Mouse (Mus musculus): ENCODE measurements around the gene Apaf1. TPM values are rescaled to one million over a fixed set of nuclear protein-coding genes. Genes with fewer than 3 reads are reported as not detected.

Apaf1 gene
- polyA plus RNA-seq, 1 experiment: 53.9 TPM

- H3K4me3 ChIP-seq (ENCODE audit: insufficient read depth, low read length): no peak overlapping the region
- TF ChIP-seq POLR2A (IDR thresholded peaks at IDR 0.05; ENCODE audit: low read depth, low read length): no peak
- no peak for TF ChIP-seq CTCF (IDR thresholded peaks at IDR 0.05; ENCODE audit: borderline replicate concordance, insufficient read depth, low read length)
These were observed 10.2 kb upstream of the Apaf1 start for GRCm38 (mm10) chr10:91092812-91093211.

GRCm38 (mm10) chr10:91083393-91083927 is 890 bp upstream of the Apaf1 start:
- H3K27ac ChIP-seq (ENCODE audit: insufficient read depth, low read length): peak overlapping the region; percentile 57; the same call in 1 of the 2 replicates
- H3K4me1 ChIP-seq (ENCODE audit: control insufficient read depth, insufficient read depth, low read length): no peaks in the 10 kb centered on the region
- no peak for TF ChIP-seq CTCF (IDR thresholded peaks at IDR 0.05; ENCODE audit: borderline replicate concordance, insufficient read depth, low read length)
- no peak; the same call in none of the 2 replicates for TF ChIP-seq POLR2A (IDR thresholded peaks at IDR 0.05; ENCODE audit: low read depth, low read length)
- peak overlapping the region; percentile 85 for H3K4me3 ChIP-seq (ENCODE audit: insufficient read depth, low read length)

More at GRCm38 (mm10) chr10:91092812-91093211, 10.2 kb upstream of the Apaf1 start:
- Histone ChIP-seq H3K27ac (ENCODE audit: insufficient read depth, low read length) (no peak overlapping the region), H3K4me1 (ENCODE audit: control insufficient read depth, insufficient read depth, low read length) (peaks cover 9% of the 10 kb centered on the region; the same call in 1 of the 2 replicates)

- peak overlapping the region; percentile 95 for H3K4me3 ChIP-seq (ENCODE audit: insufficient read depth, low read length)
- H3K4me1 ChIP-seq (ENCODE audit: control insufficient read depth, insufficient read depth, low read length): peaks cover 2% of the 10 kb centered on the region; the same call in 1 of the 2 replicates
- TF ChIP-seq CTCF (IDR thresholded peaks at IDR 0.05; ENCODE audit: borderline replicate concordance, insufficient read depth, low read length): no peak
- no peak for TF ChIP-seq POLR2A (IDR thresholded peaks at IDR 0.05; ENCODE audit: low read depth, low read length)
- H3K27ac ChIP-seq (ENCODE audit: insufficient read depth, low read length): peak overlapping the region; percentile 70
These were observed 537 bp downstream of the Apaf1 start for GRCm38 (mm10) chr10:91081959-91082507.

GRCm38 (mm10) chr10:91080540-91080939 is 2.0 kb downstream of the Apaf1 start:
- Histone ChIP-seq H3K27ac (ENCODE audit: insufficient read depth, low read length) (no peak overlapping the region), H3K4me1 (ENCODE audit: control insufficient read depth, insufficient read depth, low read length) (peaks cover 2% of the 10 kb centered on the region; the same call in 1 of the 2 replicates), H3K4me3 (ENCODE audit: insufficient read depth, low read length) (peak overlapping the region; percentile 52)
- TF ChIP-seq POLR2A (IDR thresholded peaks at IDR 0.05; ENCODE audit: low read depth, low read length): no peak
- no peak for TF ChIP-seq CTCF (IDR thresholded peaks at IDR 0.05; ENCODE audit: borderline replicate concordance, insufficient read depth, low read length)

GRCm38 (mm10) chr10:91076667-91077066 is 5.9 kb downstream of the Apaf1 start:
- TF ChIP-seq CTCF (IDR thresholded peaks at IDR 0.05; ENCODE audit: borderline replicate concordance, insufficient read depth, low read length) (no peak), POLR2A (IDR thresholded peaks at IDR 0.05; ENCODE audit: low read depth, low read length) (no peak)
- Histone ChIP-seq H3K27ac (ENCODE audit: insufficient read depth, low read length) (no peak overlapping the region), H3K4me3 (ENCODE audit: insufficient read depth, low read length) (no peak overlapping the region)

GRCm38 (mm10) chr10:91073345-91073744 is 9.2 kb downstream of the Apaf1 start:
- peak overlapping the region; percentile 72 for H3K27ac ChIP-seq (ENCODE audit: insufficient read depth, low read length)
- peaks cover 2% of the 10 kb centered on the region; the same call in 1 of the 2 replicates for H3K4me1 ChIP-seq (ENCODE audit: control insufficient read depth, insufficient read depth, low read length)
- TF ChIP-seq POLR2A (IDR thresholded peaks at IDR 0.05; ENCODE audit: low read depth, low read length) (no peak), CTCF (IDR thresholded peaks at IDR 0.05; ENCODE audit: borderline replicate concordance, insufficient read depth, low read length) (no peak)
- no peak overlapping the region for H3K4me3 ChIP-seq (ENCODE audit: insufficient read depth, low read length)

More at GRCm38 (mm10) chr10:91076667-91077066, 5.9 kb downstream of the Apaf1 start:
- peaks cover 2% of the 10 kb centered on the region; the same call in 1 of the 2 replicates for H3K4me1 ChIP-seq (ENCODE audit: control insufficient read depth, insufficient read depth, low read length)

GRCm38 (mm10) chr10:91071768-91072167 is 10.8 kb downstream of the Apaf1 start:
- Histone ChIP-seq H3K27ac (ENCODE audit: insufficient read depth, low read length) (no peak overlapping the region), H3K4me1 (ENCODE audit: control insufficient read depth, insufficient read depth, low read length) (no peaks in the 10 kb centered on the region; the same call in 1 of the 2 replicates), H3K4me3 (ENCODE audit: insufficient read depth, low read length) (no peak overlapping the region)
- no peak for TF ChIP-seq CTCF (IDR thresholded peaks at IDR 0.05; ENCODE audit: borderline replicate concordance, insufficient read depth, low read length)
- TF ChIP-seq POLR2A (IDR thresholded peaks at IDR 0.05; ENCODE audit: low read depth, low read length): no peak

GRCm38 (mm10) chr10:91062355-91062754 is 20.2 kb downstream of the Apaf1 start:
- no peak for TF ChIP-seq CTCF (IDR thresholded peaks at IDR 0.05; ENCODE audit: borderline replicate concordance, insufficient read depth, low read length)
- no peak for TF ChIP-seq POLR2A (IDR thresholded peaks at IDR 0.05; ENCODE audit: low read depth, low read length)
- H3K27ac ChIP-seq (ENCODE audit: insufficient read depth, low read length): no peak overlapping the region
- H3K4me1 ChIP-seq (ENCODE audit: control insufficient read depth, insufficient read depth, low read length): no peaks in the 10 kb centered on the region
- H3K4me3 ChIP-seq (ENCODE audit: insufficient read depth, low read length): no peak overlapping the region

- H3K27ac ChIP-seq (ENCODE audit: insufficient read depth, low read length): no peak overlapping the region
- no peaks in the 10 kb centered on the region for H3K4me1 ChIP-seq (ENCODE audit: control insufficient read depth, insufficient read depth, low read length)
- no peak for TF ChIP-seq CTCF (IDR thresholded peaks at IDR 0.05; ENCODE audit: borderline replicate concordance, insufficient read depth, low read length)
- TF ChIP-seq POLR2A (IDR thresholded peaks at IDR 0.05; ENCODE audit: low read depth, low read length): no peak
- H3K4me3 ChIP-seq (ENCODE audit: insufficient read depth, low read length): no peak overlapping the region
These were observed 21.8 kb downstream of the Apaf1 start for GRCm38 (mm10) chr10:91060742-91061141.

GRCm38 (mm10) chr10:91052734-91053133 is 29.8 kb downstream of the Apaf1 start:
- H3K4me3 ChIP-seq (ENCODE audit: insufficient read depth, low read length): no peak overlapping the region
- no peak overlapping the region for H3K27ac ChIP-seq (ENCODE audit: insufficient read depth, low read length)
- no peaks in the 10 kb centered on the region for H3K4me1 ChIP-seq (ENCODE audit: control insufficient read depth, insufficient read depth, low read length)
- no peak for TF ChIP-seq POLR2A (IDR thresholded peaks at IDR 0.05; ENCODE audit: low read depth, low read length)
- TF ChIP-seq CTCF (IDR thresholded peaks at IDR 0.05; ENCODE audit: borderline replicate concordance, insufficient read depth, low read length): no peak
